Mouse (Mus musculus): Measurements from ENCODE around the gene Tmem86b.

GRCm38 (mm10) chr7:4602969-4603368, 28.3 kb downstream of the Tmem86b start:
- no peak for TF ChIP-seq CTCF (IDR thresholded peaks at IDR 0.05; ENCODE audit: control insufficient read depth, insufficient read depth, low read length)
- no peak for TF ChIP-seq POLR2A (IDR thresholded peaks at IDR 0.05; ENCODE audit: borderline replicate concordance, control insufficient read depth, low read depth, low read length)
